Mouse (Mus musculus): ENCODE measurements around the gene Plcl2.
"Not testable (repeated sequence)": the region's sequence is repeated elsewhere in the genome, so short reads cannot be mapped to it uniquely, and the experiment has no call there.

Plcl2 gene

DNA sequence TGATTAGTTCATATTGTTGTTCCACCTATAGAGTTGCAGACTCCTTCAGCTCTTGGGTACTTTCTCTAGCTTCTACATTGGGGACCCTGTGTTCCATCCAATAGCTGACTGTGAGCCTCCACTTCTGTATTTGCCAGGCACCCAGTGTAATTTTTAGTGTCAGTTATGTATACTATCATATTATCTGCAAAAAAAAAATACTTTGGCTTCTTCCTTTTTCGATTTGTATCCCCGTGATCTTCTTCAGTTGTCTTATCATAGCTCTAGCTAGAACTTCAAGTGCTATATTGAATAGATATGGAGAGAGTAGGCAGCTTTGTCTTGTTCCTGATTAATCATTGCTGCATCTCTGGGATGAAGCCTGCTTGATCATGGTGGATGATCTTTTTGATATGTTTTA lies 25.7 kb downstream of the Plcl2 start:
- DNase-seq (ENCODE audit: low spot score in 2 of 2), result not testable (repeated sequence)

GRCm38 (mm10) chr17:50536409-50537194 lies 27.4 kb downstream of the Plcl2 start:
- no peak for DNase-seq (ENCODE audit: low spot score in 2 of 2)

DNA sequence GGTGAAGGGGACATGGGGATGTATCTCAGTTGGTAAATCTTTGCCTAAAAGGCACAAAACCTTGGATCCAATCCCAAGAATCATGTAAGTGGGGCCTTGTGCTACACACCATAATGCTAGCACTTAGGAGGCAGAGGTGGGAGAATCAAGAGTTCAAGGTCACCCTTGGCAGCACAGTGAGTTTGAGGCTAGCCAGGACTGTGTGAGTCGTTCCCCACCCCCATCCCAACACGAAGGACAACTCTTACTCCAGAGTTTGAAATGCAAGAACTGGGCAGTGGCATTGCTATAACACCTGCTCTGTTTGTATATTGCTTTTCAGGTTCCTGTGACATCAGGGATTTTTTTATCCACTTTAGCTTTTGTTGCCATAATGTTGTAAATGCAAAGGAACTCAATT lies 28.6 kb downstream of the Plcl2 start:
- DNase-seq (ENCODE audit: low spot score in 2 of 2), result no peak

DNA sequence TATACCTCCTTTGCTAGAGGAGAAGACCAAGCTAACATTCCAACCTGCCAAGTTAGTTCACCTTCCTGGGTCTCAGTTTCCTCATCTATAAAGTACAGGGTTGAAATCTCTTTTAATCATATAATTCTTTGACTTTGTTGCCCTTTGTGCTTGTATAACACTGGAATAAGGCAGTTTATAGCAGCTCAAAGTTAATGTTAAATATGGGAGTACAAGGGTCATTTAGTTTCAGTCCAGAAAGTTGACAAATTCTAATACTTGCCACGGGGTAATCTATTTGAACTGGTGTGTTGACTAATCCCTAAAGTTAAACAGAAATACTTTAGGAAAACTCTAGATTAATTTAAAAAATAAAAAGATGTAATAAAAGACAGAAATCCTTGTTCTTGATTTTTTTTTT lies 35.7 kb downstream of the Plcl2 start:
- no peak for DNase-seq (ENCODE audit: low spot score in 2 of 2)

- DNase-seq (ENCODE audit: low spot score in 2 of 2), result no peak
Measured at GRCm38 (mm10) chr17:50545274-50545673, 36.1 kb downstream of the Plcl2 start.

- no peak for DNase-seq (ENCODE audit: low spot score in 2 of 2)
Measured at GRCm38 (mm10) chr17:50552130-50552529, 42.9 kb downstream of the Plcl2 start.

DNA sequence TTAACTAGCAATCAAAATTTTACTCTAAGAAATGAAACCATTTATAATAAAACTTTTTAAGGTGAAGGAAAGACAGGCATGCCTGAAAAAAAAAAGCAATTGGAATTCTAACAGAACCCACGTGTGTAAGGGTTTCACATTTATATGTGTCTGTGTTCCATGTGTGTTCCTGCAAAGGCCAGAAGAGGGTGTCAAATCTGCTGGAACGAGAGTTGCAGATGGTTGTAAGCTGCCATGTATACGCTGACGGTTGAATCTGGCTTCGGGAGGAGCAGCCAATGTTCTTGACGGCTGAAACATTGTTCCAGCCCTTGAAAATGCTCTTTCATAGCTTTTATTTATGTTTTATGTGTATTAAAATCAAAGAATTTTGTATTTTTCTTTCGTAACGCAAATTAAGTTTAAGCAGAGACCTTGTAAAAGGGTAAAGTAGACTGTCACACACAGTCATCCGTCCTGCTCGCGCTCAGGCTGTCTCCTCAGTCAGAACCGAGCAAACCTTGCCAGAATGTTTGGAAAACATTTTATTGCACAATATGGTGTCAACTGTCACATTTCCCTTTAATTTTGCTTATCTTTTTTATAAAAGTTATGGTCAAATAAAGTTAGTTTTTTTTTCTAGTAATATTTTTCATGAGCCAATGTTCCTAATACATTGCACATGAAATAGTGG lies 48.5 kb downstream of the Plcl2 start:
- no peak for DNase-seq (ENCODE audit: low spot score in 2 of 2)

DNA sequence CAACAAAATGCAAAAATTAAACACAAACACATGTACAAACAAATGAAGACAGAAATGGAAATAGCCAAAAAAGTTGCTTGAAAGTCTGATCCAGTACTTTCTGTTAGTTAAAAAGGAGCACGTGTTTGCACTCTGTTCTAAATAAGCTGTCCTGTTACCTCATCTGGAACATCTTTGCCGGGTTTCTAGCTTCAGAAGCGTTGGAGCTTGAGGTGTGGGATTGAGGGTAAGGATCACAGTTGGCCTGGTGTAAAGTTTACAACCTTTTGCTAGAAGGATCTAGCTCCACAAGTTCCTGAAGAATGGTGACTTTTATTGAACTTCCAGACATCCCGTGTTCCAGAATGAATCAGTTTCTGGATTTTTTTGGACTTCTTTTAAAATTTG lies 49.0 kb downstream of the Plcl2 start:
- DNase-seq (ENCODE audit: low spot score in 2 of 2), result no peak

GRCm38 (mm10) chr17:50565376-50566123 lies 56.3 kb downstream of the Plcl2 start:
- no peak for DNase-seq (ENCODE audit: low spot score in 2 of 2)

DNA sequence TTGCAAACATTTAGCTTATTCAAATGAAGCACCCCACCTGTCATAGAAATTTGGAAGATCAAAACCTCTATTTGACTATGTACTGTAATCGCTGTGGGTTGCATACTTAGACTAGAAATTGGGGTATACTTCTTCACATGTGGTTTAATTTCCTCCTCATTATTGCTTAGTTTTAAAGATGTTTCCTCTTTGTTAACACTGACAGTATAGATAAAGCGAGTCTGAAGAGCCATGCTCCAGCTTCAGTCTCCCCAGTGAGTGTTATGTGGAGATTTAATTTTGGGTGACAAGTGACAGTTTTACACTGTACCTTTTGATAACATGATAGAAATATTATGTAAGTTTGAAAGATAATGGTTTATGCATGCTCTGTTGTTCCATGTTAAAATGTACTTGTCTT lies 59.6 kb downstream of the Plcl2 start:
- no peak for DNase-seq (ENCODE audit: low spot score in 2 of 2)

- DNase-seq (ENCODE audit: low spot score in 2 of 2), result not testable (repeated sequence)
Measured at GRCm38 (mm10) chr17:50570228-50570627, 61.0 kb downstream of the Plcl2 start.

DNA sequence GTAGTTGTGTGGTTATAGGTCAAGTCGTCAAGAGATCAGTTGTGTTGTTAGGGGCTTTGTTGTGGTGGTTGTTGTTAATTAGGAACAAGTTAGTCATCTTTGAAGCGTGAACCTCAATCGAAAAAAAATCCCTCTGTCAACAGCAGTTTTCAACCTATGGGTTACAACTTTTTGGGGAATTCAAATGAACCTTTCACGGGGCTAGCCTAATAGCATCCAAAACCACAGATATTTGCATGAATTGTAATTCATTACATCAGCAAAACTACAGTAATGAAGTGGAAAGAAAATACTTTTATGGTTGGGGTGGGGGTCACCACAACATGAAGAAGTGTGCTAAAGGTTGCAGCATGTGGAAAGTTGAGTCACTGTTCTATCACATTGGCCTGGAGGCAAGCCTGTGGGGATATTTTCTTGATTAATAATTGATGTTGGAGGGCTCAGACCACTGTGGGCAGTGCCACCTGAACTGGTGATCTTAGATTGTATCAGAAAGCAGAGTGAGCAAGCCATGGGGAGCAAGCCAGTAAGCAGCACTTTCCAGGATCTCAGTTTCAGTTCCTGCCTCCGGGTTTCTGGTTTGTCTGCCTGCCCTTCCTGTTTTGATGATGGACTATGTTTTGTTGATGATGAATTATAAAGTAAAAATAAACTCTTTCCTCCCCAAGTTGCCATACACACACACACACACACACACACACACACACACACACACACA lies 61.6 kb downstream of the Plcl2 start:
- no peak for DNase-seq (ENCODE audit: low spot score in 2 of 2)

DNA sequence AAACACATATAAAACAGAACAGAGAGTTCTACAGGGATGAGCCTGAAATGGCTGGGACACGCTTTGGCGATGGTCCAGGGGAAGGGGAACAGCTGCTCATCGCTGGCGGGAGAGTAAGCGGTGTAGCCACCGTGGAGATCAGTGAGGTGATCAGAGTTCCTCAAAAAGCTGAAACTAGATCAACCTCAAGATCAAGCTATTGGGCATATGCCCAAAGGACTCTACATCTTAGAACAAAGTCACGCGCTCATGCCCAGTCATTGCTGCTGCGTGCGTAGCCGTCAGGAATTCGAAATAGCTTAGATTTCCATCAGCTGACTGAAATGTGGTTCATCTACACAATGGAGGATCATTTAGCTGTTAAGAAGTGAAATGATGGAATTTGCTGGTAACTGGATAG lies 65.0 kb downstream of the Plcl2 start:
- DNase-seq (ENCODE audit: low spot score in 2 of 2), result no peak

- DNase-seq (ENCODE audit: low spot score in 2 of 2), result no peak
Measured at GRCm38 (mm10) chr17:50580416-50580815, 71.2 kb downstream of the Plcl2 start.

DNA sequence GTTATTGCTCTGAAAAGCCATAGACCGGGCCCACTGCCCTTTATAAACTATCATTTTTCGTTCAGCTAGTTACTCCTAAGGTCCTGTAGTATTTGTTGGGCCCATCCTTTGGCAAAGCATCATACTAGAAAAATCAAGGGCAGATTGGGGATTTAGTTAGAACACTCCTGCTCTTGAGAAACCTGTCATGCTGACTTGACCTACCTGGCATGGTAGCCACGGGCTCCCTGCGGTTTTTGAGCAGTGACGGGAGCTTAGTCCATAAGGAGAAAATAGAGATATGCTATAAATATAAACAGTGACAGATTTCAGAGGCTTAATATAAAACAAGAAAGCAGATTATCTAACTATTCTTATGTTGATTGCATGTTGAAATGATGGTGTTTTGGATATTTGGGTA lies 77.6 kb downstream of the Plcl2 start:
- no peak for DNase-seq (ENCODE audit: low spot score in 2 of 2)

GRCm38 (mm10) chr17:50587941-50588340 lies 78.7 kb downstream of the Plcl2 start:
- no peak for DNase-seq (ENCODE audit: low spot score in 2 of 2)

GRCm38 (mm10) chr17:50600178-50600577 lies 91.0 kb downstream of the Plcl2 start:
- no peak for DNase-seq (ENCODE audit: low spot score in 2 of 2)

GRCm38 (mm10) chr17:50600696-50601095 lies 91.5 kb downstream of the Plcl2 start:
- DNase-seq (ENCODE audit: low spot score in 2 of 2), result no peak

DNA sequence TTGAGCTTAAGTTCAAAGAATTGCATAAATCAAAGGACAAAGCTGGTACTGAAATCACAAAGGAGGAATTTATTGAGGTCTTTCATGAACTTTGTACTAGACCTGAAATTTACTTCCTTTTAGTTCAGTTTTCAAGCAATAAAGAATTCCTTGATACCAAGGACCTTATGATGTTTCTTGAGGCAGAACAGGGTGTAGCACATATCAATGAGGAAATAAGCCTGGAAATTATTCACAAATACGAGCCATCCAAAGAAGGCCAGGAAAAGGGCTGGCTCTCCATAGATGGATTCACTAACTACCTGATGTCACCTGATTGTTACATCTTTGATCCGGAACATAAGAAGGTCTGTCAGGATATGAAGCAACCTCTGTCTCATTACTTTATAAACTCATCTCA lies 97.7 kb downstream of the Plcl2 start:
- no peak for DNase-seq (ENCODE audit: low spot score in 2 of 2)

- DNase-seq (ENCODE audit: low spot score in 2 of 2), result no peak
Measured at GRCm38 (mm10) chr17:50609908-50610307, 100.7 kb downstream of the Plcl2 start.

GRCm38 (mm10) chr17:50620794-50621537 lies 111.8 kb downstream of the Plcl2 start:
- DNase-seq (ENCODE audit: low spot score in 2 of 2), result no peak
